In genomic region chr8:83876080-83876837, GRCm38 (mm10) we compare ENCODE assay signal across 9 mouse cellular contexts. TPM values are rescaled to one million over a fixed set of nuclear protein-coding genes. Genes with fewer than 3 reads are reported as not detected.
DNase-seq lines count a peak whose midpoint lies in the region; ATAC-seq and TF ChIP-seq lines count a peak whose summit lies in the region.
"Had no signal": no experiment of that assay in that cellular context is flagged by ENCODE, and none has a peak within 500 bp of the region (broad histone marks: within the 10 kb centered on the region; RNA-seq: fewer than 3 reads in every experiment).

No protein-coding gene starts in this region.

- H3K9ac ChIP-seq in ES-Bruce4 (ENCODE audit: low read depth, poor library complexity, severe bottlenecking): peak overlapping the region; percentile 66
- H3K9ac ChIP-seq in embryonic facial prominence, embryonic 13.5 days: peak overlapping the region; percentile 85

- H3K4me1 ChIP-seq in ES-Bruce4 (ENCODE audit: control insufficient read depth, insufficient read depth, low read length): peaks cover 5% of the 10 kb centered on the region
- H3K4me1 ChIP-seq in embryonic facial prominence, embryonic 13.5 days: peaks cover 22% of the 10 kb centered on the region

- TF ChIP-seq CTCF in ES-Bruce4 (IDR thresholded peaks at IDR 0.05; ENCODE audit: low read depth, low read length): no peak

- H3ac ChIP-seq in myocyte (ENCODE audit: control insufficient read depth, insufficient read length): no peak overlapping the region

- H3K4me3 ChIP-seq in ES-Bruce4 (ENCODE audit: low read depth, low read length): peak overlapping the region; percentile 84
- peak overlapping the region; percentile 73 for H3K4me3 ChIP-seq in embryonic facial prominence, embryonic 13.5 days
- H3K4me3 ChIP-seq in myocyte: peak overlapping the region; percentile 22
- H3K4me3 ChIP-seq: erythroblast, embryonic 14.5 days had no signal

- no peak for ATAC-seq in embryonic facial prominence, embryonic 13.5 days (ENCODE audit: insufficient number of reproducible peaks, insufficient read depth, low FRiP score, low TSS enrichment, low read depth)
- no peak for ATAC-seq in erythroid progenitor cell, adult 5-6 weeks (replicated peaks; ENCODE audit: low FRiP score, poor library complexity, severe bottlenecking)

- peak; percentile 33 for DNase-seq in adrenal gland, postnatal 14 days
- DNase-seq in adrenal gland, adult 2 months: no peak
- DNase-seq in induced T-regulatory cell, adult 2 months (ENCODE audit: low read depth): peak; percentile 13
- no peak for DNase-seq in urinary bladder, postnatal 25 days (ENCODE audit: low spot score)

- H3K79me2 ChIP-seq in myocyte (ENCODE audit: control insufficient read depth, insufficient read depth): no peaks in the 10 kb centered on the region

- under 1% methylated on average over 41 of the region's 41 CpGs for WGBS in embryonic facial prominence, embryonic 13.5 days

- peak overlapping the region; percentile 79 for H3K4me2 ChIP-seq in embryonic facial prominence, embryonic 13.5 days
- peak overlapping the region; percentile 67 for H3K4me2 ChIP-seq in myocyte (ENCODE audit: low read depth)

- TF ChIP-seq POLR2A in ES-Bruce4 (IDR thresholded peaks at IDR 0.05; ENCODE audit: insufficient read depth, low read length) (no peak), myocyte (IDR thresholded peaks at IDR 0.05; ENCODE audit: insufficient read length, low read depth) (no peak)

- peak; percentile 77; the same call in 1 of the 2 replicates for TF ChIP-seq EP300 in ES-Bruce4 (IDR thresholded peaks at IDR 0.05; ENCODE audit: insufficient read depth, low read depth, low read length)

- H3K27me3 ChIP-seq in ES-Bruce4 (ENCODE audit: control insufficient read depth, insufficient read depth, low read length, poor library complexity, severe bottlenecking): no peaks in the 10 kb centered on the region
- H3K27me3 ChIP-seq in embryonic facial prominence, embryonic 13.5 days: peaks cover 29% of the 10 kb centered on the region
- peaks cover 6% of the 10 kb centered on the region for H3K27me3 ChIP-seq in myocyte (ENCODE audit: control insufficient read depth, insufficient read depth, insufficient read length)

- H3K9me3 ChIP-seq in ES-Bruce4 (replicated peaks; ENCODE audit: control insufficient read depth, insufficient read depth, low read length, poor library complexity, severe bottlenecking): peaks cover 2% of the 10 kb centered on the region; the same call in 1 of the 2 replicates
- H3K9me3 ChIP-seq in embryonic facial prominence, embryonic 13.5 days: peaks cover 3% of the 10 kb centered on the region; the same call in 1 of the 2 replicates

- H3K36me3 ChIP-seq in ES-Bruce4 (ENCODE audit: control insufficient read depth, insufficient read depth, low read length, poor library complexity, severe bottlenecking) (no peaks in the 10 kb centered on the region), myocyte (ENCODE audit: control insufficient read depth, insufficient read depth) (no peaks in the 10 kb centered on the region)
- H3K36me3 ChIP-seq in embryonic facial prominence, embryonic 13.5 days: no peaks in the 10 kb centered on the region

- peak overlapping the region; percentile 88 for H3K27ac ChIP-seq in ES-Bruce4 (ENCODE audit: insufficient read depth, low read length)
- H3K27ac ChIP-seq in embryonic facial prominence, embryonic 13.5 days: peak overlapping the region; percentile 34; the same call in 1 of the 2 replicates

TF ChIP-seq in myocyte, 11 proteins besides CTCF, POLR2A, EP300 and RAD21:
- TF ChIP-seq MYOG (IDR thresholded peaks at IDR 0.05; ENCODE audit: control insufficient read depth in 1 of 3, insufficient read depth in 1 of 3, insufficient read length in 2 of 3, low read depth in 2 of 3) (no peak), REST (IDR thresholded peaks at IDR 0.05; ENCODE audit: insufficient read depth, insufficient read length) (no peak), TCF12 (IDR thresholded peaks at IDR 0.05; ENCODE audit: insufficient read depth, poor library complexity, severe bottlenecking) (no peak), CEBPB (IDR thresholded peaks at IDR 0.05; ENCODE audit: insufficient read depth, poor library complexity, severe bottlenecking) (no peak), TCF3 (IDR thresholded peaks at IDR 0.05; ENCODE audit: insufficient read length, low read depth) (no peak)
TF ChIP-seq in myocyte: peak in this region for 0.

RNA-seq across cellular contexts. Expression of gene Adgrl1, which starts 23.6 kb away (rescaled TPM):
- 63.1 and 64.1 TPM in 2 replicates for total RNA-seq in adrenal gland, postnatal 14 days (2021)
- total RNA-seq in adrenal gland, adult 2 months (2021): 10 to 100 TPM; 58.4 to 97.0 TPM
- 101 and 112 TPM in 2 replicates for polyA plus RNA-seq in adrenal gland, adult 2 months (2012; rRNA removed)
- polyA plus RNA-seq in ES-Bruce4 (2011; ENCODE audit: insufficient read depth, insufficient read length, low read depth, missing spikeins) (64.0 and 64.7 TPM in 2 replicates), myocyte (2012; fragmentation: generic; extraction: Trizol) (11.5 TPM)
- 30.5 and 31.6 TPM in 2 replicates for polyA plus RNA-seq in embryonic facial prominence, embryonic 13.5 days (2015; fragmentation: Nextera tagmentation; extraction: Ambion mirVana)
- 0.84 and 7.6 TPM in 2 replicates for total RNA-seq in erythroid progenitor cell, adult 5-6 weeks (2015; ENCODE audit: low replicate concordance)
- 0.26 and 0.30 TPM in 2 replicates for total RNA-seq in erythroid progenitor cell, adult 5-6 weeks (2017; ENCODE audit: low replicate concordance)

Comparison
In these comparisons a context has a peak if more than half of its experiments do, and no peak if none do; other contexts are left out.
1. DNase-seq: peak in adrenal gland, postnatal 14 days (single experiment) and induced T-regulatory cell, adult 2 months (single experiment); none in adrenal gland, adult 2 months (single experiment) and urinary bladder, postnatal 25 days (single experiment).
2. H3K4me3 ChIP-seq: peak in every context shown above with its lines; median percentile 84 in ES-Bruce4; 73 in embryonic facial prominence, embryonic 13.5 days; 22 in myocyte.